Mouse (Mus musculus) hindbrain, embryonic 10.5 days (tissue): ENCODE measurements around the gene Filip1. TPM values are rescaled to one million over a fixed set of nuclear protein-coding genes. Genes with fewer than 3 reads are reported as not detected.
"Not testable (repeated sequence)": the region's sequence is repeated elsewhere in the genome, so short reads cannot be mapped to it uniquely, and the experiment has no call there.

Experiments used
- DNase-seq: peaks from one replicate; pipeline ENCODE4 v3.0.0-alpha.2; 2017; ENCODE audit warnings: low spot score
- H3K27ac ChIP-seq: fragments of 300-500 bp; sonication (generic); 2 replicates; pipeline ENCODE4 v1.5.1; 2016; ENCODE audit warnings: mild to moderate bottlenecking, moderate library complexity
- H3K27me3 ChIP-seq: fragments of 300-500 bp; sonication (generic); 2 replicates; pipeline ENCODE4 v1.6.1; 2016; ENCODE audit warnings: mild to moderate bottlenecking; ENCODE audit not compliant: poor library complexity, insufficient read depth, severe bottlenecking
- H3K36me3 ChIP-seq: fragments of 300-500 bp; sonication (generic); 2 replicates; pipeline ENCODE4 v1.6.1; 2016; ENCODE audit warnings: mild to moderate bottlenecking, moderate library complexity
- H3K4me1 ChIP-seq: fragments of 300-500 bp; sonication (generic); replicated peaks from 2 replicates; pipeline ENCODE4 v1.6.1; 2016; ENCODE audit warnings: mild to moderate bottlenecking
- H3K4me3 ChIP-seq: fragments of 300-500 bp; sonication (generic); 2 replicates; pipeline ENCODE4 v1.5.1; 2016; ENCODE audit warnings: mild to moderate bottlenecking, moderate library complexity
- H3K9me3 ChIP-seq: fragments of 300-500 bp; sonication (generic); 2 replicates; pipeline ENCODE4 v1.6.1; 2016; ENCODE audit warnings: mild to moderate bottlenecking, moderate library complexity
- WGBS: fragments of 180-500 bp; shearing (Covaris S2); methylation state at CpG from one replicate; pipeline ENCODE4 v1.1.7; 2016; 5-methylcytosine and 5-hydroxymethylcytosine counted together
- polyA plus RNA-seq: library from polyadenylated mRNA; unstranded; fragments of >200 nt; fragmentation: Nextera tagmentation; extraction: Ambion mirVana; gene quantifications from 2 replicates; pipeline ENCODE4 v1.2.1, GENCODE M21; 2016

Filip1 gene
- polyA plus RNA-seq = 4.1 and 7.8 TPM in 2 replicates

- no peak within 1 kb of the TSS for H3K4me3 ChIP-seq
- H3K9me3 ChIP-seq = no peaks in the 10 kb centered on the region
- WGBS = 71% methylated on average over 7 of the region's 7 CpGs
- no peaks in the 10 kb centered on the region for H3K27me3 ChIP-seq
- H3K4me1 ChIP-seq = no peaks in the 10 kb centered on the region
- DNase-seq = no peak
- no peaks in the 10 kb centered on the region for H3K36me3 ChIP-seq
- 0 out of 2 replicates have a peak within 1 kb of the TSS, but pooled peaks have one; percentile 16 for H3K27ac ChIP-seq
Measured at GRCm38 (mm10) chr9:80012751-80013150, at the start of gene Filip1. Gene Filip1 (minus strand): TSS chr9:80012851.

- Histone ChIP-seq H3K27ac (no peak overlapping the region), H3K4me3 (no peak overlapping the region), H3K36me3 (no peaks in the 10 kb centered on the region), H3K27me3 (no peaks in the 10 kb centered on the region), H3K9me3 (peaks cover 8% of the 10 kb centered on the region; the same call in 1 of the 2 replicates), H3K4me1 (no peaks in the 10 kb centered on the region)
- no peak for DNase-seq
- 85% methylated on average over 2 of the region's 2 CpGs for WGBS
Measured at GRCm38 (mm10) chr9:80057690-80058089, 45.0 kb upstream of the Filip1 start.

GRCm38 (mm10) chr9:80052951-80053350 lies 40.3 kb upstream of the Filip1 start:
- Histone ChIP-seq H3K9me3 (peaks cover 12% of the 10 kb centered on the region), H3K4me1 (no peaks in the 10 kb centered on the region)
- WGBS = 86% methylated on average over 5 of the region's 5 CpGs

GRCm38 (mm10) chr9:80049271-80049670 lies 36.6 kb upstream of the Filip1 start:
- peaks cover 12% of the 10 kb centered on the region for H3K9me3 ChIP-seq
- DNase-seq, H3K27ac ChIP-seq, H3K27me3 ChIP-seq, H3K4me3 ChIP-seq, H3K36me3 ChIP-seq, H3K4me1 ChIP-seq: not testable (repeated sequence)
- WGBS = 47% methylated on average over 5 of the region's 5 CpGs

More at GRCm38 (mm10) chr9:80052951-80053350, 40.3 kb upstream of the Filip1 start:
- H3K27ac ChIP-seq = no peak overlapping the region
- H3K36me3 ChIP-seq = no peaks in the 10 kb centered on the region
- no peak for DNase-seq
- H3K27me3 ChIP-seq = no peaks in the 10 kb centered on the region
- no peak overlapping the region for H3K4me3 ChIP-seq

GRCm38 (mm10) chr9:80044301-80044700 lies 31.6 kb upstream of the Filip1 start:
- DNase-seq, H3K27me3 ChIP-seq, H3K36me3 ChIP-seq, H3K27ac ChIP-seq, H3K4me3 ChIP-seq, H3K9me3 ChIP-seq, H3K4me1 ChIP-seq: not testable (repeated sequence)
- 87% methylated on average over 4 of the region's 4 CpGs for WGBS

GRCm38 (mm10) chr9:80039296-80039815 lies 26.7 kb upstream of the Filip1 start:
- Histone ChIP-seq H3K27me3 (no peaks in the 10 kb centered on the region), H3K27ac (no peak overlapping the region; the same call in 1 of the 2 replicates), H3K4me1 (peaks cover 10% of the 10 kb centered on the region), H3K36me3 (no peaks in the 10 kb centered on the region), H3K4me3 (no peak overlapping the region), H3K9me3 (no peaks in the 10 kb centered on the region)
- DNase-seq = peak; percentile 8
- 4% methylated on average over 2 of the region's 2 CpGs for WGBS

GRCm38 (mm10) chr9:80037997-80038383 lies 25.3 kb upstream of the Filip1 start:
- DNase-seq = no peak
- Histone ChIP-seq H3K4me1 (peaks cover 10% of the 10 kb centered on the region), H3K36me3 (no peaks in the 10 kb centered on the region)

GRCm38 (mm10) chr9:80037262-80037996 lies 24.8 kb upstream of the Filip1 start:
- 89% methylated on average over 13 of the region's 13 CpGs for WGBS

More at GRCm38 (mm10) chr9:80037997-80038383, 25.3 kb upstream of the Filip1 start:
- Histone ChIP-seq H3K9me3 (no peaks in the 10 kb centered on the region), H3K27me3 (no peaks in the 10 kb centered on the region), H3K27ac (no peak overlapping the region), H3K4me3 (no peak overlapping the region)

GRCm38 (mm10) chr9:80026581-80027021 lies 13.9 kb upstream of the Filip1 start:
- WGBS = 79% methylated on average over 6 of the region's 6 CpGs
- no peak overlapping the region for H3K27ac ChIP-seq
- H3K4me3 ChIP-seq = no peak overlapping the region
- no peaks in the 10 kb centered on the region for H3K36me3 ChIP-seq
- H3K9me3 ChIP-seq = no peaks in the 10 kb centered on the region
- no peaks in the 10 kb centered on the region for H3K27me3 ChIP-seq
- no peak for DNase-seq
- H3K4me1 ChIP-seq = 0 out of 2 replicates have a peak, but pooled peaks cover 3% of the 10 kb centered on the region

More at GRCm38 (mm10) chr9:80037262-80037996, 24.8 kb upstream of the Filip1 start:
- H3K36me3 ChIP-seq = no peaks in the 10 kb centered on the region
- DNase-seq = no peak
- H3K9me3 ChIP-seq = no peaks in the 10 kb centered on the region
- peaks cover 10% of the 10 kb centered on the region for H3K4me1 ChIP-seq
- no peaks in the 10 kb centered on the region for H3K27me3 ChIP-seq
- H3K27ac ChIP-seq = no peak overlapping the region
- no peak overlapping the region for H3K4me3 ChIP-seq

- H3K36me3 ChIP-seq = no peaks in the 10 kb centered on the region
- WGBS = 3% methylated on average over 2 of the region's 2 CpGs
- 0 out of 2 replicates have a peak, but pooled peaks cover 3% of the 10 kb centered on the region for H3K4me1 ChIP-seq
- H3K27me3 ChIP-seq = no peaks in the 10 kb centered on the region
- H3K9me3 ChIP-seq = no peaks in the 10 kb centered on the region
- DNase-seq = peak; percentile 66
- H3K27ac ChIP-seq = no peak overlapping the region
- no peak overlapping the region for H3K4me3 ChIP-seq
Measured at GRCm38 (mm10) chr9:80026017-80026416, 13.4 kb upstream of the Filip1 start.

GRCm38 (mm10) chr9:80025347-80025746 lies 12.7 kb upstream of the Filip1 start:
- H3K9me3 ChIP-seq, H3K27me3 ChIP-seq, H3K4me1 ChIP-seq, H3K4me3 ChIP-seq, H3K36me3 ChIP-seq, H3K27ac ChIP-seq, DNase-seq: not testable (repeated sequence)
- WGBS = 96% methylated on average over 5 of the region's 5 CpGs

GRCm38 (mm10) chr9:80022821-80023220 lies 10.2 kb upstream of the Filip1 start:
- Histone ChIP-seq H3K27me3 (no peaks in the 10 kb centered on the region), H3K27ac (no peak overlapping the region)
- 75% methylated on average over 8 of the region's 8 CpGs for WGBS

GRCm38 (mm10) chr9:80021648-80022047 lies 9.0 kb upstream of the Filip1 start:
- no peak overlapping the region for H3K27ac ChIP-seq
- no peak for DNase-seq
- H3K4me3 ChIP-seq = no peak overlapping the region
- H3K9me3 ChIP-seq = no peaks in the 10 kb centered on the region
- 40% methylated on average over 1 of the region's 1 CpGs for WGBS
- no peaks in the 10 kb centered on the region for H3K27me3 ChIP-seq
- no peaks in the 10 kb centered on the region for H3K36me3 ChIP-seq
- H3K4me1 ChIP-seq = 0 out of 2 replicates have a peak, but pooled peaks cover 3% of the 10 kb centered on the region

More at GRCm38 (mm10) chr9:80022821-80023220, 10.2 kb upstream of the Filip1 start:
- DNase-seq = no peak
- Histone ChIP-seq H3K9me3 (no peaks in the 10 kb centered on the region), H3K4me1 (0 out of 2 replicates have a peak, but pooled peaks cover 3% of the 10 kb centered on the region), H3K4me3 (no peak overlapping the region), H3K36me3 (no peaks in the 10 kb centered on the region)
